Mouse (Mus musculus): ENCODE data around the gene Ift20.
A peak's percentile ranks its signal among the peaks of the same experiment; 100 is the strongest.

The Ift20 gene

DNA sequence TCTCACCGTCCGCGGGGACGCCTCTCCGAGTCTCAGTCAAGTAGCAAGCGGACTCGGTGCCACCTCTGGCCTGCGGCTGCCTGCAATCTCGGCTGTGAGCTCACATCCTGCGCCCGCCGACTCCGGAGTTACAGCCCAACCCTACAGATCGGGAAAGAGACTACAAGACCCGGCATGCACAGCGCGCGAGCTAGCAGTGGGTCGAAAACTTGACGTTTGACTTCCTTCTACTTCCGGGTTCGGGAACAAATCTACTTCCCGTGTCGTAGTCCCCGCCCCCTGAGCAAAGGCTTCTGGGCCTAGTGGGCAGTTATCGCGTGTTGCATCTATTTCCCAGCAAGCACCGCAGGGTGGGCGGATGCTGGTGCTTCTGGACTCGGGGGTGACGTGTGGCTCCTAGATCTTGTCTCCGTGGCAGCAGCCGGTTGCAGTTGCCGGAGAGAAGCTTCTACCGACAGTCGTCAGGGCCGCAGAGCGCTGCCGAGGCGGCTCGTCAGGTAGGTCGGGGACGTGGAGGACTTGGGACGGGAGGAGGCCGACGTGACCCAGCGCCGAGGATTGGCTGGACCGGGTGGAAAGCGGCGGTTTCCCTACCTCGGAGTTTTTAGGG lies at the start of gene Ift20, which contains the start of gene Tnfaip1:
Gene Ift20 (plus strand): TSS at position 282 of the 610 bp plus-strand sequence.
Gene Tnfaip1 (minus strand): TSS at position 253 of the 610 bp plus-strand sequence.
- peak; percentile 98 to 99 for DNase-seq

GRCm38 (mm10) chr11:78488168-78488567 lies 48.0 kb upstream of the Ift20 start:
- peak; percentile 53 to 75 for DNase-seq

DNA sequence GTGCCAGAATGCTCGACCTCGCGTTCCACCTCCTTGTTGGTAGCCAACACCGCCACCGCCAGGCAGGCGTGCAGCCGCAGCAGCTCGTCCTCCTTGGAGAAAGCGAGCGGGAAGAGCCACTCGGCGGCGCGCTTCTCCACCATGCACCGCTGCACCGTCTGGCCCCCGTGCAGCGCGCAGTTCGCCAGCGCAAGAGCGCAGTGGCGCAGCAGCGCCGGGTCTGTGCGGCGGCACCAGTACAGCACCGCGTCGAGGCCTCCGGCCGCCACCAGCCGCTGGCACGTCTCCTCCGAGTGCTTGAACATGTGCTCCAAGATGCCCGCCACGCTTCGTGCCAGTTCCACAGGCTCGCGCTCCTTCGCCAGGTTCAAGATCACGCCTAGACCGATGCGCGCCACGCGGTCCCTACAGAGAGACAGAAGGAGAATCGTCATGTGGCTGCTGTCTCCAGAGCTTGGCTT lies 45.4 kb upstream of the Ift20 start:
- DNase-seq = no peak

- DNase-seq = peak in 1 of 2 experiments; percentile 46
Measured at GRCm38 (mm10) chr11:78495904-78496303, 40.3 kb upstream of the Ift20 start.

DNA sequence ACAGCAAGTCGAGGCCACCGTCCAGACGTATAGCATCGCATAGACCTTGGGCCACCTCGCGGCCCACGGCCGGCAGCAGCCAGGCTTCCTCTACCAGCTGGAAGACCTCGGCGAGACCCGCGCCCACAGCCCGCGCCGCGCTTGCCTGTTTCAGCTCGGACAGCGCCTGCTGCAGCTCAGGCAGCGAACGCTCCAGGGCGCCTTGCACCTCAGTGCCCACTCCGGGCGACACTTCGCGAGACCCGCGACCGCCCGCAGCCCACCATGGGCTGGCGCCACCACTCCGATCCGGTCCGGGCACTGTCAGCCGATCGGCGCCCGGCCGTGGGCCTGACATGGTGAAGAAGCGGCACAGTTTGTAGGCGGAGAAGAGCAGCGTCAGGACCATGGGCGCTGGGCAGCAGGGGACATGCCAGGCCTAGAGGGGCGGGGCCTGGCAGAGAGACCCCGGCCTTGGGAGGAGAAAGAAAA lies 39.1 kb upstream of the Ift20 start:
- DNase-seq = peak; percentile 31 to 38

- peak; percentile 92 to 93 for DNase-seq
Measured at GRCm38 (mm10) chr11:78497544-78498522, 38.3 kb upstream of the Ift20 start, which contains the start of gene Sarm1. Sarm1 (minus strand) TSS chr11:78497754.

DNA sequence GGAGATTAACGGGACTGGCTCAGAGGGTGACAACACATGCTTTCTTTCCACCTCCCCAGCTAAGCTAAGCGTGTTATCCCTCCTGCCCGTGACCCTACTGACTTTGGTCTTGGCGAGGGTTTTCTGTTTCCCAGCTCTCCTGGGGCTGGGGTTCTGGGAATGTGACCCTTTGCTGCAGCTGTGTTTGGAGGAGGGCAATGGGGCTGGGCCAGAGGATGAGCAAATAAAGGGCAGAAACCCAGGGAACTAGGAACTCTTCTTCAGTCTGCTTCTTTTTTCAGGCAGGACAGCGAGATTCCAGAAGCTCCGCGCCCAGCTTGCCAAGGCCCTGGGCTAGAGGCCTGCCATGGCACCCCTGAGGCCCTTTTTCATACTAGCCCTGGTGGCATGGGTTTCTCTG lies 37.2 kb upstream of the Ift20 start, which contains the start of gene Vtn:
Gene Vtn (plus strand): TSS at position 88 of the 400 bp plus-strand sequence.
- no peak for DNase-seq

- DNase-seq = no peak
Measured at GRCm38 (mm10) chr11:78499543-78499942, 36.6 kb upstream of the Ift20 start.

GRCm38 (mm10) chr11:78500623-78501202 lies 35.4 kb upstream of the Ift20 start:
- no peak for DNase-seq

GRCm38 (mm10) chr11:78501529-78501928 lies 34.6 kb upstream of the Ift20 start:
- no peak for DNase-seq

GRCm38 (mm10) chr11:78502909-78503650 lies 33.1 kb upstream of the Ift20 start, which contains the start of gene Sebox:
Sebox (plus strand) TSS chr11:78503447.
- no peak for DNase-seq

- DNase-seq = no peak
Measured at GRCm38 (mm10) chr11:78505430-78505829, 30.7 kb upstream of the Ift20 start.

DNA sequence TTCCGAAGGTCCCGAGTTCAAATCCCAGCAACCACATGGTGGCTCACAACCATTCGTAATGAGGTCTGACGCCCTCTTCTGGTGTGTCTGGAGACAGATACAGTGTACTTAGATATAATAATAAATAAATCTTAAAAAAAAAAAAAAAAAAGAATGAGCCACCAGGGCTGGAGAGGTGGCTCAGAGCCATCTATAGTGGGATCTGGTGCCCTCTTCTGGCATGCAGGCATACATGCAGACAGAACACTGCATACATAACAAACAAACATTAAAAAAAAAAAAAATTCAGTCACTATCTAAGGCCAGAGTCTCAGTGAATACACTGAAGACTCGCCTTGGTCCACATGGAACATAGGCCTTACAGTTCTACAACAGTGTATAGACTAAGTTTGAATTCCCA lies 27.0 kb upstream of the Ift20 start:
- peak in 1 of 2 experiments; percentile 39 for DNase-seq

DNA sequence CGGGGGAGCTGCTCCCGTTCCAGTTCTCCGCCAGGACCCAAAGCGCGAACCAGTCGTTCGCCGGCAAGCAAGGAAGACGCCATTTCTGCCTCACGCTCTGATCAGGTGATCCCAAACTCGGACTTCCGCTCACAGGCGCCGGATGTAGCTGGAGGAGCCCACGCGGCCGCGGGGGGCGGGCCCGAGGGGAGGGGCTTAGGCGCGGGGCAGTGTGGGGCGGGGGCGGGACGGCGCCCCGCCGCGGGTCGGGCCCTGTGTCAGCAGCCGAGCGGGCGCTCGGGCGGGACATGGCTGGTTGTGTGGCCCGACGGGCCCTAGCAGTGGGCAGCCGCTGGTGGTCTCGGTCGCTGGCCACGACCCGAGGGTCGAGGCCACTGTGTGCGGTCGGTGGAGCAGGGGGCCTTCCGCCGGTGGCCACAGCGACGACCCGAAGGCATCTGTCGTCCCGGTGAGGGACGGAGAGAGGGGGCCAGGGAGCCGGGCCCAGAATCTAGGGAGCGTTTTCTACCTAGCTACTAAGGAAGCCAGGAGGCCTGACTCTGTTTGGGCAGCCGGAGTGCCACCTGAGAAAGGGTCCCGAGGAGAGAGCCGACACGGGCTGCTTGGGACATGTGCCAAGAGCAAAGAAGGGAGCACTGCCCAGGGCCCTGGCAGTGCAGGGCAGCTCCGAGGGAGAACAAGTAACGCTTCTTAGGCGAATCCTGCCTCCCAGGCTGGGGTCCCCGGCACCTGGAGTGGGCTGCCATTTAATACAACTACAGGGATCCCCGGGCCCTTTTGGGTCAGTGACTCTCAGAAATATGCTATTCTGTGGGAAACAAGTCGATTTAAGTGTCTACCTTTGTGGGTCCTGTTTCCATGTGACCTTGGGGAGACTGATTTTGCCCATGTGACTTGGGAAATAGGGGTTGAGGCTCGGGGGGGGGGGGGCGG lies 23.9 kb upstream of the Ift20 start, which contains the start of the genes Tmem199 and Poldip2:
Gene Tmem199 (minus strand): TSS at position 148 of the 933 bp plus-strand sequence.
Gene Poldip2 (plus strand): TSS at position 169 of the 933 bp plus-strand sequence.
- DNase-seq = peak; percentile 91 to 94

GRCm38 (mm10) chr11:78513106-78513790 lies 22.9 kb upstream of the Ift20 start:
- no peak for DNase-seq

DNA sequence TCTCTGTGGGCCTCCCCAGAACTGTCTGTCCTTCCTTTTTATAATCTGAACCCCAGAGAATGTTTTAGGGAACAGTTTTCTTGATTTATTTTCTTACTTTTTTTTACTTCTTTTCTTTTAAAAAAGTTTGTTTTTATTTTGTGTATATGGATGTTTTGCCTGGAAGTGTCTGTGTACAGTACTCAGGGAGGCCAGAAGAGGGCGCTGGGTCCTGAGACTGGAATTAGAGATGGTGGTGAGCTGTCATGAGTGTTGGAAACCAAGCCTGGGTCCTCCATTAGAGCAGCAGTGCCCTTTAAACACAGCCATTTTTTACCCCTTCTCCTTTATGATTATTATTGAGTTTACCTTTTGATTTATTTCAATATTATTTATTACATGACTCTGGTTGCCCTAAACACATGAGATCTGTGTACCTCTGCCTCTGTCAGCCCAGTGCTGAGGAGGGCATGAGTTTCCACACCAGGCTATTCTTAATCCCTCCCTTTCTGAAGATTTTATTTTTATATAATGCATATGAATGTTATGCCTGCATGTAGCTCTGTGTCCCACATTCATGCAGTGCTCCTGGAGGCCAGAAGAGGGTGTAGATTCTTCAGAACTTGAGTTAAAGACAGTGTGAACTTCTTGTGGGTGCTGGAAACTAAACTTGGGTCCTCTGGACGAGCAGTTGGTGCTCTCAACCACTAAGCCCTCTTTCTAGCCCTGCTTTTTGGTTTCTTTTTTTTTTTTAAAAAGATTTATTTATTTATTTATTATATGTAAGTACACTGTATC lies 20.4 kb upstream of the Ift20 start:
- DNase-seq = no peak

DNA sequence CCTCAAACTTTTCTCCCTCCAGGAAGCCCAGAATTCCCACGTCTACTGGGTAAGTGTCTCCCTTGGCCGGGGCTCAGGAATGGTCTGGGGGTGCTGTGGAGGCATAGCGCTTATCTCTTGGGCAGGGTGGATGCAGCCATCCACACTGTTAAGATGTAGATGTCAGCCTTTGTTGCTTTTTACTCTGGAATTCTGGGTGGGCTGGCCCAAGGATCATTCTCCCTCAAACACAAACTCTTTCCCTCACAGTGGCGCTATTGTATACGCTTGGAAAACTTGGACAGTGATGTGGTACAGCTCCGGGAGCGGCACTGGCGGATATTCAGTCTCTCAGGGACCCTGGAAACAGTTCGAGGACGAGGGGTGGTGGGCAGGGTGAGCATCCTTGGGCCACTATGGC lies 17.2 kb upstream of the Ift20 start:
- DNase-seq = no peak

- no peak for DNase-seq
Measured at GRCm38 (mm10) chr11:78521880-78522279, 14.3 kb upstream of the Ift20 start.

- DNase-seq = no peak
Measured at GRCm38 (mm10) chr11:78522481-78522997, 13.6 kb upstream of the Ift20 start.

Data from lung, postnatal 4 days (tissue).